In genomic region chr16:48252824-48253223, GRCm38 (mm10) we compare ENCODE assay signal across 16 mouse cellular contexts. TPM values are rescaled to one million over a fixed set of nuclear protein-coding genes. Genes with fewer than 3 reads are reported as not detected.
A peak's percentile ranks its signal among the peaks of the same experiment; 100 is the strongest.
DNase-seq lines count a peak whose midpoint lies in the region; ATAC-seq and TF ChIP-seq lines count a peak whose summit lies in the region.
"Had no signal": no experiment of that assay in that cellular context is flagged by ENCODE, and none has a peak within 500 bp of the region (broad histone marks: within the 10 kb centered on the region; RNA-seq: fewer than 3 reads in every experiment).

No protein-coding gene starts in this region.

- no peak for TF ChIP-seq POLR2A in thymus, adult 2 months (IDR thresholded peaks at IDR 0.05; ENCODE audit: control insufficient read depth, extremely low read depth, insufficient read depth, low read length, poor library complexity)

- H3K9ac ChIP-seq in intestine, embryonic 15.5 days, result no peak overlapping the region
- H3K9ac ChIP-seq in intestine, postnatal 0 days (ENCODE audit: low read depth, low read length), result no peak overlapping the region
- H3K9ac ChIP-seq: hindbrain, embryonic 14.5 days had no signal

- no peaks in the 10 kb centered on the region for H3K9me3 ChIP-seq in intestine, embryonic 15.5 days
- no peaks in the 10 kb centered on the region for H3K9me3 ChIP-seq in intestine, postnatal 0 days (ENCODE audit: control insufficient read depth)

- H3K4me1 ChIP-seq in intestine, embryonic 15.5 days (replicated peaks), result no peaks in the 10 kb centered on the region
- H3K4me1 ChIP-seq in intestine, postnatal 0 days (replicated peaks; ENCODE audit: control insufficient read depth, insufficient read depth, low read length), result no peaks in the 10 kb centered on the region
- no peaks in the 10 kb centered on the region for H3K4me1 ChIP-seq in thymus, adult 2 months (replicated peaks; ENCODE audit: control insufficient read depth, insufficient read depth, low read length)

- peak; percentile 49; the same call in 1 of the 2 replicates for ATAC-seq in intestine, embryonic 15.5 days
- no peak for ATAC-seq in intestine, postnatal 0 days
- peak; percentile 93 to 96 for ATAC-seq in hematopoietic stem cell, adult 5-6 weeks (replicated peaks in 1 of 2; ENCODE audit: insufficient read depth in 1 of 2, low FRiP score in 2 of 2, low TSS enrichment in 1 of 2, low read depth in 1 of 2, poor library complexity in 2 of 2, severe bottlenecking in 2 of 2)

- no peak overlapping the region for H3K4me2 ChIP-seq in intestine, embryonic 15.5 days (replicated peaks)
- H3K4me2 ChIP-seq in intestine, postnatal 0 days (replicated peaks; ENCODE audit: low read depth), result no peak overlapping the region
- H3K4me2 ChIP-seq: hindbrain, embryonic 14.5 days had no signal

- no peak overlapping the region for H3K27ac ChIP-seq in intestine, embryonic 15.5 days
- H3K27ac ChIP-seq in intestine, postnatal 0 days (ENCODE audit: low read depth, low read length), result no peak overlapping the region
- H3K27ac ChIP-seq in thymus, adult 2 months (ENCODE audit: control insufficient read depth, insufficient read depth, low read length), result no peak overlapping the region
- H3K27ac ChIP-seq: hindbrain, embryonic 14.5 days; kidney, postnatal 0 days had no signal

- no peaks in the 10 kb centered on the region for H3K27me3 ChIP-seq in intestine, embryonic 15.5 days (replicated peaks)
- H3K27me3 ChIP-seq in intestine, postnatal 0 days (replicated peaks; ENCODE audit: control insufficient read depth, insufficient read depth, low read length), result no peaks in the 10 kb centered on the region
- H3K27me3 ChIP-seq in thymus, adult 2 months (ENCODE audit: control insufficient read depth, insufficient read depth, low read length), result no peaks in the 10 kb centered on the region

- peak; percentile 50 for DNase-seq in c-Kit-negative CD71-positive TER-119-positive erythroid progenitor cells, embryonic 14.5 days (ENCODE audit: low read depth, low spot score)
- peak; percentile 0 for DNase-seq in lung, postnatal 25 days (ENCODE audit: low spot score)
- DNase-seq in thymus, adult 2 months, result no peak
- DNase-seq in adrenal gland, postnatal 36 days, result no peak
- no peak for DNase-seq in right cerebral cortex, postnatal 25 days
- DNase-seq: adrenal gland, adult 8-10 months; cerebellum, postnatal 36 days; gastrocnemius, postnatal 36 days had no signal

- H3K36me3 ChIP-seq in intestine, embryonic 15.5 days, result no peaks in the 10 kb centered on the region
- H3K36me3 ChIP-seq in intestine, postnatal 0 days (ENCODE audit: control insufficient read depth, insufficient read depth), result no peaks in the 10 kb centered on the region
- H3K36me3 ChIP-seq in thymus, adult 2 months (ENCODE audit: control insufficient read depth, insufficient read depth, low read length), result no peaks in the 10 kb centered on the region

- no peak overlapping the region for H3K4me3 ChIP-seq in intestine, embryonic 15.5 days (replicated peaks)
- no peak overlapping the region for H3K4me3 ChIP-seq in intestine, postnatal 0 days (ENCODE audit: low read depth, low read length)
- H3K4me3 ChIP-seq in thymus, adult 2 months (ENCODE audit: control insufficient read depth, insufficient read depth, low read length), result no peak overlapping the region

- WGBS in intestine, embryonic 15.5 days, result 29% methylated on average over 4 of the region's 4 CpGs
- WGBS in intestine, postnatal 0 days, result 45% methylated on average over 4 of the region's 4 CpGs
- 79% methylated on average over 4 of the region's 4 CpGs for WGBS in thymus, adult 2 months

- no peak for TF ChIP-seq CTCF in intestine, postnatal 0 days (IDR thresholded peaks at IDR 0.05; ENCODE audit: low read depth)
- no peak for TF ChIP-seq CTCF in thymus, adult 2 months (IDR thresholded peaks at IDR 0.05; ENCODE audit: borderline replicate concordance, control insufficient read depth, extremely low read depth, insufficient read depth, low read length, poor library complexity)

RNA-seq across cellular contexts. Expression of gene Dppa4, which starts 30.7 kb away (rescaled TPM):
- polyA plus RNA-seq in intestine, embryonic 15.5 days (2015; fragmentation: Nextera tagmentation; extraction: Ambion mirVana), result not detected in 2 replicates
- polyA plus RNA-seq in intestine, postnatal 0 days (2015; fragmentation: Nextera tagmentation; extraction: Ambion mirVana), result not detected in 2 replicates
- not detected in 2 replicates for total RNA-seq in hematopoietic stem cell, adult 5-6 weeks (2017)
- polyA plus RNA-seq in thymus, adult 2 months (2012; rRNA removed), result not detected in 2 replicates
- total RNA-seq in adrenal gland, postnatal 36 days (2021), result not detected
- total RNA-seq: adrenal gland, adult 8-10 months; gastrocnemius, postnatal 36 days; layer of hippocampus, postnatal 14 days; neutrophil, adult 5-6 weeks had no signal
- polyA plus RNA-seq: hindbrain, embryonic 14.5 days; kidney, postnatal 0 days; limb, embryonic 11.5 days had no signal

RNA-seq across cellular contexts. Expression of gene Dppa2, which starts 50.9 kb away (rescaled TPM):
- not detected in 2 replicates for polyA plus RNA-seq in intestine, embryonic 15.5 days (2015; fragmentation: Nextera tagmentation; extraction: Ambion mirVana)
- polyA plus RNA-seq in intestine, postnatal 0 days (2015; fragmentation: Nextera tagmentation; extraction: Ambion mirVana), result 0.09 TPM in 1 of 2 replicates, not detected in the other
- total RNA-seq in hematopoietic stem cell, adult 5-6 weeks (2017), result not detected in 2 replicates
- polyA plus RNA-seq in thymus, adult 2 months (2012; rRNA removed), result not detected in 2 replicates
- not detected for total RNA-seq in adrenal gland, postnatal 36 days (2021)
- total RNA-seq: adrenal gland, adult 8-10 months; gastrocnemius, postnatal 36 days; layer of hippocampus, postnatal 14 days; neutrophil, adult 5-6 weeks had no signal
- polyA plus RNA-seq: hindbrain, embryonic 14.5 days; kidney, postnatal 0 days; limb, embryonic 11.5 days had no signal

Comparison
In these comparisons a context has a peak if more than half of its experiments do, and no peak if none do; other contexts are left out.
1. DNase-seq: peak in c-Kit-negative CD71-positive TER-119-positive erythroid progenitor cells, embryonic 14.5 days (single experiment) and lung, postnatal 25 days (single experiment); none in thymus, adult 2 months (single experiment), adrenal gland, postnatal 36 days (0 of 2) and right cerebral cortex, postnatal 25 days (single experiment).